In the genomic region with DNA sequence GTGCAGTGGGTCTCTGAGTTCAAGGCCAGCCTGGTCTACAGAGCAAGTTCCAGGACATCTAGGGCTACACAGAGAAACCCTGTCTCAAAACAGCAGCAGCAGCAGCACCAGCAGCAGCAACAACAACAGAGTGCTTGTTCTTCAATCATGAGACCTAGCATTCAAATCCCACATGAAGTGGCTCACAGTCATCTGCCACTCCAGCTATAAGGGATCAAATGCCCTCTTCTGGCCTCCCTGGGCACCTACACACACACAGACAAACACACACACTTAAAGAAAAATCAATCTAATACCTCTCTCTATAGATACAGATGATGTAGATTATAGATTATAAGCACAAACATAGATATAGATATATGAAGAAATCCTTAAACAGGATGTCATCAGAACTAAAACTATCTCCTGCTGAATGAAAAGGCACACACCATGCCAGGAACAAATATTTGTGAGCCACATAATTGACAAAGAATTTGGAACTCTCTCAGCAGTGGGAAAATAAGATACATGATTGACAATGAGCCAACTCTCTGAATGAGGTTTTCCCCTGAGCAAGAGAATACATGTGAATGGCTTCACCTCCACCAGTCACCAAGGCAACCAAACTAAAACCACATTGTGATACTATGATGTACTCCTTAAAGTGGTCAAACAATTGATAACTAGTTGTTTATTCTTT, we compare ENCODE assay signal across 17 mouse cellular contexts.
A peak's percentile ranks its signal among the peaks of the same experiment; 100 is the strongest.
DNase-seq lines count a peak whose midpoint lies in the region; ATAC-seq and TF ChIP-seq lines count a peak whose summit lies in the region.
"Had no signal": no experiment of that assay in that cellular context is flagged by ENCODE, and none has a peak within 500 bp of the region (broad histone marks: within the 10 kb centered on the region; RNA-seq: fewer than 3 reads in every experiment).

No protein-coding gene starts in this region.

- ATAC-seq in embryonic facial prominence, embryonic 13.5 days (ENCODE audit: insufficient number of reproducible peaks, insufficient read depth, low FRiP score, low TSS enrichment, low read depth), result no peak
- ATAC-seq: liver, embryonic 12.5 days had no signal

- H3K36me3 ChIP-seq in embryonic facial prominence, embryonic 13.5 days, result no peaks in the 10 kb centered on the region
- H3K36me3 ChIP-seq in embryonic facial prominence, embryonic 10.5 days (replicated peaks), result no peaks in the 10 kb centered on the region
- H3K36me3 ChIP-seq: heart, embryonic 12.5 days; liver, embryonic 12.5 days; stomach, embryonic 15.5 days had no signal

- no peak for DNase-seq in embryonic facial prominence, embryonic 10.5 days (ENCODE audit: low spot score)
- DNase-seq in layer of hippocampus, adult 2 months (ENCODE audit: low spot score in 2 of 2), result no peak
- no peak for DNase-seq in layer of hippocampus, postnatal 14 days (ENCODE audit: low spot score in 2 of 2)
- peak; percentile 57 for DNase-seq in 416B (ENCODE audit: low read depth)
- DNase-seq in brain, embryonic 14.5 days (ENCODE audit: low read depth), result no peak
- no peak for DNase-seq in ovary, postnatal 14 days (ENCODE audit: low spot score)
- no peak for DNase-seq in frontal cortex, postnatal 25 days (ENCODE audit: low spot score in 2 of 2)
- DNase-seq: adrenal gland, adult 2 months; cerebellum, postnatal 25 days; heart, postnatal 4 days; lung, postnatal 10 days; thymus, postnatal 25 days had no signal

- no peak overlapping the region for H3K4me2 ChIP-seq in embryonic facial prominence, embryonic 13.5 days
- H3K4me2 ChIP-seq: heart, embryonic 12.5 days; liver, embryonic 12.5 days; stomach, embryonic 15.5 days had no signal

- no peak overlapping the region for H3K4me3 ChIP-seq in embryonic facial prominence, embryonic 13.5 days
- no peak overlapping the region for H3K4me3 ChIP-seq in embryonic facial prominence, embryonic 10.5 days
- no peak overlapping the region for H3K4me3 ChIP-seq in layer of hippocampus, adult 2 months
- H3K4me3 ChIP-seq: heart, embryonic 12.5 days; liver, embryonic 12.5 days; megakaryocyte, embryonic 14.5 days; stomach, embryonic 15.5 days had no signal

- H3K27me3 ChIP-seq in embryonic facial prominence, embryonic 13.5 days, result no peaks in the 10 kb centered on the region
- no peaks in the 10 kb centered on the region for H3K27me3 ChIP-seq in embryonic facial prominence, embryonic 10.5 days (replicated peaks; ENCODE audit: low read depth, poor library complexity, severe bottlenecking)
- H3K27me3 ChIP-seq: liver, embryonic 12.5 days; stomach, embryonic 15.5 days had no signal

- 0 out of 2 replicates have a peak, but pooled peaks have one; percentile 6 for TF ChIP-seq CTCF in layer of hippocampus, adult 2 months (conservative IDR thresholded peaks at IDR 0.05)
- TF ChIP-seq CTCF in brain, embryonic 14.5 days (IDR thresholded peaks at IDR 0.05; ENCODE audit: borderline replicate concordance, extremely low read depth, insufficient read depth, insufficient read length), result peak; percentile 2; the same call in 1 of the 2 replicates

- 0 out of 2 replicates have a peak overlapping the region, but pooled peaks have one; percentile 28 for H3K27ac ChIP-seq in embryonic facial prominence, embryonic 13.5 days
- no peak overlapping the region for H3K27ac ChIP-seq in embryonic facial prominence, embryonic 10.5 days (replicated peaks)
- no peak overlapping the region for H3K27ac ChIP-seq in layer of hippocampus, adult 2 months
- H3K27ac ChIP-seq: liver, embryonic 12.5 days; stomach, embryonic 15.5 days had no signal

- TF ChIP-seq POLR2A in brain, embryonic 14.5 days (IDR thresholded peaks at IDR 0.05; ENCODE audit: borderline replicate concordance, extremely low read depth, insufficient read depth, insufficient read length, poor library complexity, severe bottlenecking), result no peak

- H3K4me1 ChIP-seq in embryonic facial prominence, embryonic 13.5 days, result peaks cover 20% of the 10 kb centered on the region
- H3K4me1 ChIP-seq in embryonic facial prominence, embryonic 10.5 days, result peaks cover 4% of the 10 kb centered on the region; the same call in 1 of the 2 replicates
- H3K4me1 ChIP-seq: heart, embryonic 12.5 days; liver, embryonic 12.5 days; stomach, embryonic 15.5 days had no signal

- H3K9me3 ChIP-seq in embryonic facial prominence, embryonic 13.5 days, result no peaks in the 10 kb centered on the region
- H3K9me3 ChIP-seq in embryonic facial prominence, embryonic 10.5 days, result no peaks in the 10 kb centered on the region; the same call in 1 of the 2 replicates
- H3K9me3 ChIP-seq: liver, embryonic 12.5 days; stomach, embryonic 15.5 days had no signal

- no peak overlapping the region for H3K9ac ChIP-seq in embryonic facial prominence, embryonic 13.5 days
- H3K9ac ChIP-seq: heart, embryonic 12.5 days; liver, embryonic 12.5 days; stomach, embryonic 15.5 days had no signal
